Mouse (Mus musculus) cerebellum, adult 2 months (tissue): ENCODE results near the gene Acap1.

Experiments used
- CTCF ChIP-seq: fragments of 200-500 bp; IDR thresholded peaks from 2 replicates; pipeline ENCODE4 v1.5.1; 2011; ENCODE audit warnings: low read depth, mild to moderate bottlenecking, control low read depth, low read length, moderate library complexity, borderline replicate concordance; ENCODE audit not compliant: insufficient read depth
- POLR2A ChIP-seq: fragments of 200-500 bp; IDR thresholded peaks from 2 replicates; pipeline ENCODE4 v1.6.1; 2011; ENCODE audit warnings: low read length, control low read depth, borderline replicate concordance; ENCODE audit not compliant: insufficient read depth

DNA sequence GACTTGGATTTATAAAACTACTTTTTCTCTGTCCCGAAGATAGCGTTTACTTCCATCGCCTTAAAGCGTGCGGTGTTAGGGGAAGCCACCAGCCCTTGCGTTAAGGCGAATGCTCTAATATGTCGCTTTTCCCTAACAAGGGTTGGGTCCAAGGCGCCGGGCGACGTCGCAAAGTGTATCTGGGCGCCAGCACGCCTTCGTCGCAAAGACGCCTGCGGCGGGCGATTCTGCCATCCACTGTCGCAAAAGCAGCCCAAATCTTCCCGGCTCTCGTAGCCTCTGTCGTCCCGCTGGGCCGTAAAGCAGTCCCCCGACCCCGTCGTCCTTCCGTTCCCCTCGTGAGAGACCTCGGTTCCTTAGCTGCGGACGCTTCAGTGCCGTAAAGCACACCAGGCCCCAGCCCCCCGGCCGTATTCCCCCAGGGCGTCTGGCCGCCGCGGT is 6.1 kb upstream of the Acap1 start:
- TF ChIP-seq CTCF (no peak), POLR2A (peak; percentile 44; the same call in 1 of the 2 replicates)
